Mouse (Mus musculus): ENCODE measurements around the gene Tcap.

DNA sequence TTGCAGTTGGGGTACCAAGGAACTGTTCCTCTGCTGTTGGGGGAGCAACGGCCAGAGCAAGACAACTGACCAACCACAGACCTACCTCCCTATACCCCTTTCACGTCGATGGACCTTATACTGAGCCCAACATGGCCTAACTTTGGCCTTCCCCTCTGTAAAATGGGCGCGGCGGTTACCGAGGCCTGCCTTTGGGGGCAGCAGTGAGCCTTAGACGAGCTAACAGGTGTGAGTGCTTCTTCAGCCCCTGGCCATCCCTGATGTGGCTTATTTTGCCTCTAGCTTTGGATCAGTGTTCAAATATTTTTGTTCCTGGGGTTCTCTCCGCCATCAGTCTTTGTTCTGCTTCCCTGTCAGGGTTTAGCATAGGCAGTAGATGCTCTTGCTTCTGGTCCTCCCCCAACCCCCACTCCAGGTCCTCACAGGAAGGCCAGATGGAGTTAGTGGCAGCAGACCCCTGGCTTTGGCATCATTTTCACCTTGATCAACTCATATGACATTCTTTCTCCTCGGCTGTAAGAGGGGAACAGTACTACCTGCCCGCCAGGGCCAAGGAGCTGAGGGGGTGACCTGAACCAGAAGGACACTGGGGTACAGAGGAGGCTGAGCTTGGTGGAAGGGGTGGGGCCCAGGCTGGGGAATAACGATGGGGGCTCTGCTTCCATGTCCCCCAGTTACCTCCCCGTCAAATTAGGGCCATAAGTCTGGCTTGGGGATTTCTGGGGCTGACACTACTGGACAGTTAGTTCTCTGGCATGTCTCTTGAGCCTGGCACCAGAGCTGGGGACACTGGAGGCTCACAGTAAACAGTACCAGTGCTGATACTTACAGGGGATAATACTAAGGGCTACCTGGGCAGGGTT is 47.1 kb upstream of the Tcap start:
- peak; percentile 47 for TF ChIP-seq CTCF (conservative IDR thresholded peaks at IDR 0.05; ENCODE audit: insufficient read depth, insufficient read length, low read depth, low read length)
- no peak for TF ChIP-seq POLR2A (IDR thresholded peaks at IDR 0.05; ENCODE audit: low read depth, low read length)

Measured in kidney, adult 2 months (tissue).